Mouse (Mus musculus): ENCODE data around the gene Trio. TPM values are rescaled to one million over a fixed set of nuclear protein-coding genes. Genes with fewer than 3 reads are reported as not detected.

The Trio gene
- polyA plus RNA-seq, 1 experiment, result 17.5 TPM

DNA sequence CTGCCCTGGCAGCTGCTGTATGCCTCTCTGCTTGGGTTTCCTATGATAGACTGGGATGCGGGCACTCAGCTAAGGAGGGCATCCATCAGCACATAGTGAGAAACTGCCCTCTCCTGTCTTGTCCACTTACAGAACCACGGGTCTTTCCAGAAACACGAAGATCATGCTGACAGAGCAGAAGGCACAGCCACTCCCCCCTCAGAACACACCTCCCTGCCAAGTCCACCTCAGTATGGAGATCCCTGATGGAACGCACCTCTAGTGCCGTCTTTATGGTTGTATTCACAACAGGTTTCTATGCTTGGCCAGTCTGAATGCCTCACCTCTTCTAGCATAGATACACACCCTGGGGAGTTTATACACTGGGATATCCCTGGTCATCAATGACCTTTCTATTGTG, 135.0 kb downstream of the Trio start:
- H3K36me3 ChIP-seq (ENCODE audit: control insufficient read depth, insufficient read depth, low read length), result peaks cover 6% of the 10 kb centered on the region

DNA sequence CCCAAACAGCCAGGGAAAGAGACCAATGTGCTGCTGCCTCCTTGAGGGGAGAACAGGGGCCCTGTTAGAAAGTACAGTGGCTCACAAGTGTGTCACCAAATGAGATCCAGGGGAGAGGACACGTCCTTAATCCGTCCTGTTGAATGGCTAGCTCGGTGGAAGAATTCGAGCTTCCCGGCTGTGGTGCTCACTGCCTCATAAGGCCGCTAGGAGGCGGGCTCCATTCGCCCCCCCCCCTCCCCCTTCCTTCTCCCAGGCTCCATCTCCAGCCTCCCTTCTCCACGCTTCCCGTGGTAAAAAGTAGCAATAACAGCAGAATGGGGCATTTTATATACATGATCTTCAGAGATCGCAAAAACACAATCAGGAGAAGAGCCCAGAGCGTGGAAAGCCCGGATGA, 137.5 kb downstream of the Trio start:
- H3K27ac ChIP-seq (ENCODE audit: insufficient read depth, low read depth, low read length), result no peak overlapping the region
- H3K4me3 ChIP-seq (ENCODE audit: low read depth, low read length), result no peak overlapping the region
- H3K4me1 ChIP-seq (ENCODE audit: control insufficient read depth, insufficient read depth, insufficient read length, low read length), result no peaks in the 10 kb centered on the region
- peaks cover 5% of the 10 kb centered on the region; the same call in 1 of the 2 replicates for H3K36me3 ChIP-seq (ENCODE audit: control insufficient read depth, insufficient read depth, low read length)
- 68% methylated on average over 13 of the region's 13 CpGs for WGBS
- H3K27me3 ChIP-seq (ENCODE audit: control insufficient read depth, insufficient read depth, low read length), result no peaks in the 10 kb centered on the region
- TF ChIP-seq CTCF (IDR thresholded peaks at IDR 0.05; ENCODE audit: extremely low read depth, insufficient read length, insufficient replicate concordance, low read depth, low read length), result 0 out of 2 replicates have a peak, but pooled peaks have one; percentile 19
- no peak for TF ChIP-seq POLR2A (IDR thresholded peaks at IDR 0.05; ENCODE audit: low read depth, low read length)

More for the DNA sequence above, 135.0 kb downstream of the Trio start:
- WGBS, result 86% methylated on average over 5 of the region's 5 CpGs
- TF ChIP-seq CTCF (IDR thresholded peaks at IDR 0.05; ENCODE audit: extremely low read depth, insufficient read length, insufficient replicate concordance, low read depth, low read length) (no peak), POLR2A (IDR thresholded peaks at IDR 0.05; ENCODE audit: low read depth, low read length) (no peak)
- no peak overlapping the region for H3K27ac ChIP-seq (ENCODE audit: insufficient read depth, low read depth, low read length)
- H3K4me1 ChIP-seq (ENCODE audit: control insufficient read depth, insufficient read depth, insufficient read length, low read length), result no peaks in the 10 kb centered on the region
- H3K4me3 ChIP-seq (ENCODE audit: low read depth, low read length), result no peak overlapping the region
- H3K27me3 ChIP-seq (ENCODE audit: control insufficient read depth, insufficient read depth, low read length), result no peaks in the 10 kb centered on the region

DNA sequence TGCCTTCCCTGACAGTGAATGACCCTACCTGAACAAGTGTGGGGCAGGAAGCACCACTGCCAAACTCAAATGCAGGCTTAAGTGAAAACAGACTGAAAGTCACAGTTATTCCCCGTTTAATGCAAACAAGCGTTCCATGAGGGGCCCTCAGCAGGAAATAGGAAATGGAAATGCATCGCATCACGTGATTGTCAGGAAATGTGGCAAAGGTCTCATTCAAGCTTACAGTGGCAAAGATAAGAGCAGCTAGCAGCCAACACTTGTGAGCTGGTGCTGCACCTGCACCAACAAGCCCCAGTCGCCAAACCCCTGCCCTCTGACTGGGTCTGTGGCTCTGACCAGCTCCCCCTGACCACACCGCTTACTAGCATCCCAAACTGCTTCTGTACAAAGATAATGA, 138.7 kb downstream of the Trio start:
- TF ChIP-seq POLR2A (IDR thresholded peaks at IDR 0.05; ENCODE audit: low read depth, low read length) (no peak), CTCF (IDR thresholded peaks at IDR 0.05; ENCODE audit: extremely low read depth, insufficient read length, insufficient replicate concordance, low read depth, low read length) (no peak)
- WGBS, result 53% methylated on average over 6 of the region's 6 CpGs
- no peaks in the 10 kb centered on the region for H3K27me3 ChIP-seq (ENCODE audit: control insufficient read depth, insufficient read depth, low read length)
- no peaks in the 10 kb centered on the region for H3K4me1 ChIP-seq (ENCODE audit: control insufficient read depth, insufficient read depth, insufficient read length, low read length)
- H3K27ac ChIP-seq (ENCODE audit: insufficient read depth, low read depth, low read length), result no peak overlapping the region
- peaks cover 5% of the 10 kb centered on the region; the same call in 1 of the 2 replicates for H3K36me3 ChIP-seq (ENCODE audit: control insufficient read depth, insufficient read depth, low read length)
- H3K4me3 ChIP-seq (ENCODE audit: low read depth, low read length), result no peak overlapping the region

DNA sequence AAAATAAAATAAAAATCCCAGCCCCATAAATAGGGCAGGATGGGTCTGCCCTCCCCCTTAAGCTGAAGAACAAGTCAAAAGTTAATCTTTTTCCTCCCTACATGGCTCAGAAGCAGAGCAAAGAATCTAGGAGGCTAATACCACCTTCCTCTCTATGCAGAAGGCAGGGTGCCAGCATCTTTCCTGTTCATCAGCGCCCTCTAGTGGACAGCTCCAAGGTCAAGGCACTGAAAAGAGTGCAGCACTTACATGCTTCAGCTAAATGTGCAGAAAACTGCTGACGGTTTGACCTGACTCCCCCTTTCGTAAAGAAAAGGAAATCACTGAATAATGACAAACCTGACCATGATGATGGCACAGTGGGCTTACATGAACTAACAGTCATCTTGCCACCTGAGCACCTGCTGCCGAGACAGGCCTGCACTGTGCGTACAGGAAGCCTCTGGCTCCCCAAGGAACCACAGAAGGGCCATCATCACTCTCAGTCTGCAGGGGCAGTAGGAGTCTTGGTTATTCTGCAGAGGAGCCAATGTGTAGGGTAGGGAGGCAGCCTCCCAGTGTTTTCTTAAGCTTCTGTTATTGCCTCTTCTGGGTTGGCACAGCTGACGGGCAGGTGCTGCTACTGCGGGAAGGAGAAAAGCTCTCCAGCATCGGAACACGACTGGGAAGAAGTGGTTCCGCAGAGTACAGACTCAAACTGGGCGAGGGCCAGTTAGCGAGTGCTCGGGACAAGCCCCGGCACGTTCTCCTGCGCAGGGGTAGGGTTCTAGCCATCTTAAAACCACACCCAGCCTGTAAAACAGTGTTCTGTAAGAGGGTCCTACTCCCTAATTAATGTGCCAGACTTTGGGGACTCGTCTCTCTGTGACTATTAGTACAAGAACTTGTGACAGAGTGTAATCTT, 141.0 kb downstream of the Trio start:
- TF ChIP-seq CTCF (IDR thresholded peaks at IDR 0.05; ENCODE audit: extremely low read depth, insufficient read length, insufficient replicate concordance, low read depth, low read length), result peak; percentile 77; the same call in 1 of the 2 replicates
- TF ChIP-seq POLR2A (IDR thresholded peaks at IDR 0.05; ENCODE audit: low read depth, low read length), result no peak
- no peak overlapping the region for H3K4me3 ChIP-seq (ENCODE audit: low read depth, low read length)
- H3K36me3 ChIP-seq (ENCODE audit: control insufficient read depth, insufficient read depth, low read length), result peaks cover 8% of the 10 kb centered on the region; the same call in 1 of the 2 replicates
- no peaks in the 10 kb centered on the region for H3K4me1 ChIP-seq (ENCODE audit: control insufficient read depth, insufficient read depth, insufficient read length, low read length)
- 78% methylated on average over 17 of the region's 17 CpGs for WGBS
- no peak overlapping the region for H3K27ac ChIP-seq (ENCODE audit: insufficient read depth, low read depth, low read length)
- no peaks in the 10 kb centered on the region for H3K27me3 ChIP-seq (ENCODE audit: control insufficient read depth, insufficient read depth, low read length)

DNA sequence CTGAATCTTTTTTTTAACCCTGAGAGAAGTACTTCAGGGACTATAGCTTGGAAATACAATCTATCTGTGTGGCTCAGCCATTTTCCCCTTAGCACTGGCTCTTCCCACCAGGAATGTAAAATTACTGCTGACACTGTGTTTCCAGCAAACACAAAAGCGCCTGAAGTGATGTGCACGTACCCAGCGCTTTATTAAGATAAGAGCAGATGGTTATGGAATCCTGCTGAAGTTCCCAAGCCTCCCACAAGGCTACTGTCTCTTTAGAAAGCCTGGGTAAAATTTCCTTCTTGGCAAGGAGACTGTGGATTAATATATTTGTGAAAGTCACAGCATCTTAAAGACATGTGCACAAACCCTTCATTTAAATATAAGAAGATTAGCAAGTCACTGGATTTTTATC, 141.8 kb downstream of the Trio start:
- H3K4me3 ChIP-seq (ENCODE audit: low read depth, low read length), result no peak overlapping the region
- no peaks in the 10 kb centered on the region for H3K27me3 ChIP-seq (ENCODE audit: control insufficient read depth, insufficient read depth, low read length)
- no peaks in the 10 kb centered on the region for H3K4me1 ChIP-seq (ENCODE audit: control insufficient read depth, insufficient read depth, insufficient read length, low read length)
- H3K27ac ChIP-seq (ENCODE audit: insufficient read depth, low read depth, low read length), result no peak overlapping the region
- TF ChIP-seq CTCF (IDR thresholded peaks at IDR 0.05; ENCODE audit: extremely low read depth, insufficient read length, insufficient replicate concordance, low read depth, low read length), result no peak
- no peak for TF ChIP-seq POLR2A (IDR thresholded peaks at IDR 0.05; ENCODE audit: low read depth, low read length)
- peaks cover 4% of the 10 kb centered on the region; the same call in 1 of the 2 replicates for H3K36me3 ChIP-seq (ENCODE audit: control insufficient read depth, insufficient read depth, low read length)
- 72% methylated on average over 3 of the region's 3 CpGs for WGBS

DNA sequence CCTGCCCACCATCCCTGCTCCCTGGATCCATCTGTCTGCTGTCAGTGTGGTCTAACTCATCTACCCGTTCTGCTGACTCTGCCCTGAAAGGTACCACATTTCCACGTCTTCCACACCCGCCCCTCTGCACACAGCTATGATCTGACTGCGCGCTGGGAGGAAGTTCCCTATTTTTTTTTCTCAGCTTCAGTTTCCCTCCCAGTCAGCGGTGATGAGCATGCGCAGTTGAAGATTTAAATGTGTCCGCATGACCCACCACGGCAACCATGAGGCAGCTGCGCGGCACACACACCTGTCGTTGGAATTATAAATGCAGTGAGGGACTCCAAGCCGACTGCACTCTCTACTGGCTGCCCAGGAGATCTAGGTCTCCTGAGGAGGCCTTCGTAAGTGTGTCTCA, 142.8 kb downstream of the Trio start:
- peaks cover 3% of the 10 kb centered on the region; the same call in 1 of the 2 replicates for H3K36me3 ChIP-seq (ENCODE audit: control insufficient read depth, insufficient read depth, low read length)
- H3K27ac ChIP-seq (ENCODE audit: insufficient read depth, low read depth, low read length), result no peak overlapping the region
- no peaks in the 10 kb centered on the region for H3K27me3 ChIP-seq (ENCODE audit: control insufficient read depth, insufficient read depth, low read length)
- no peak overlapping the region for H3K4me3 ChIP-seq (ENCODE audit: low read depth, low read length)
- WGBS, result 91% methylated on average over 14 of the region's 14 CpGs
- no peaks in the 10 kb centered on the region for H3K4me1 ChIP-seq (ENCODE audit: control insufficient read depth, insufficient read depth, insufficient read length, low read length)
- TF ChIP-seq CTCF (IDR thresholded peaks at IDR 0.05; ENCODE audit: extremely low read depth, insufficient read length, insufficient replicate concordance, low read depth, low read length) (no peak), POLR2A (IDR thresholded peaks at IDR 0.05; ENCODE audit: low read depth, low read length) (no peak)

DNA sequence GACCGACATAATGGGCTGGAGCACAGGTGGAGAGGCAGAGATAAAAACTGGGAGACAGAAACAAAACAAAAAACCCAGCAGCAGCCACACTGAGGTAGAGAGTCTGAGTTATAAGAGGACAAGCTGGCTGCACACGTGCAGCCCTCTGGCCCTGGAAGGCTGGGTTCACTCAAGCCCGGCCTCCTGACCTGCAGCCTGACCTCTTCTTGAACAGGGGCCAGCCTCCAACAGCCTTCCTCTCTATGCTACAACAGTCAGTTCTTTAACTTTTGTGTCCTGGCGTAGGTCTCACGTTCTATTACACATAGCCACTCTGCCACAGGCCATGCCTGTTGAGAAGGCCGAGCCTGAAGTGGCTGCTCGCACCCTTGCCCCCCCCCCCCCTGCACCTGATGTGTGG, 147.8 kb downstream of the Trio start:
- Histone ChIP-seq H3K4me3 (ENCODE audit: low read depth, low read length) (no peak overlapping the region), H3K4me1 (ENCODE audit: control insufficient read depth, insufficient read depth, insufficient read length, low read length) (no peaks in the 10 kb centered on the region), H3K36me3 (ENCODE audit: control insufficient read depth, insufficient read depth, low read length) (peaks cover 8% of the 10 kb centered on the region; the same call in 1 of the 2 replicates), H3K27me3 (ENCODE audit: control insufficient read depth, insufficient read depth, low read length) (no peaks in the 10 kb centered on the region), H3K27ac (ENCODE audit: insufficient read depth, low read depth, low read length) (no peak overlapping the region)
- WGBS, result 83% methylated on average over 7 of the region's 7 CpGs
- TF ChIP-seq CTCF (IDR thresholded peaks at IDR 0.05; ENCODE audit: extremely low read depth, insufficient read length, insufficient replicate concordance, low read depth, low read length) (no peak), POLR2A (IDR thresholded peaks at IDR 0.05; ENCODE audit: low read depth, low read length) (no peak)
